Mouse (Mus musculus) limb, embryonic 11.5 days (tissue): ENCODE data around the gene Pld6. TPM values are rescaled to one million over a fixed set of nuclear protein-coding genes. Genes with fewer than 3 reads are reported as not detected.

Experiments used
- ATAC-seq: fragments of 200-750 bp; cut with Nextera tagmentation; 2 replicates; pipeline ENCODE4 v1.8.0; 2017; ENCODE audit warnings: low read depth; ENCODE audit not compliant: insufficient number of reproducible peaks, low FRiP score, low TSS enrichment
- DNase-seq: peaks from one replicate; pipeline ENCODE4 v3.0.0-alpha.2; 2015; ENCODE audit warnings: low spot score
- H3K27ac ChIP-seq: fragments of 300-500 bp; sonication (generic); replicated peaks from 2 replicates; pipeline ENCODE4 v1.5.1; 2014; ENCODE audit warnings: low read depth, mild to moderate bottlenecking, low read length
- H3K27me3 ChIP-seq: fragments of 300-500 bp; sonication (generic); 2 replicates; pipeline ENCODE4 v1.6.1; 2014; ENCODE audit warnings: mild to moderate bottlenecking, low read length, mixed read lengths; ENCODE audit not compliant: control insufficient read depth, insufficient read depth
- H3K36me3 ChIP-seq: fragments of 300-500 bp; sonication (generic); 2 replicates; pipeline ENCODE4 v1.6.1; 2014; ENCODE audit warnings: mild to moderate bottlenecking, low read length, moderate library complexity, mixed read lengths; ENCODE audit not compliant: control insufficient read depth, insufficient read depth
- H3K4me1 ChIP-seq: fragments of 300-500 bp; sonication (generic); 2 replicates; pipeline ENCODE4 v1.6.1; 2014; ENCODE audit warnings: low read length, mixed read lengths; ENCODE audit not compliant: control insufficient read depth, insufficient read depth
- H3K4me2 ChIP-seq: fragments of 300-500 bp; sonication (generic); 2 replicates; pipeline ENCODE4 v1.6.1; 2014; ENCODE audit warnings: low read depth, mild to moderate bottlenecking, moderate library complexity; ENCODE audit not compliant: severe bottlenecking
- H3K4me3 ChIP-seq: fragments of 300-500 bp; sonication (generic); 2 replicates; pipeline ENCODE4 v1.5.1; 2014; ENCODE audit warnings: low read depth, low read length
- H3K9ac ChIP-seq: fragments of 300-500 bp; sonication (generic); 2 replicates; pipeline ENCODE4 v1.6.1; 2014; ENCODE audit warnings: mild to moderate bottlenecking, low read length
- H3K9me3 ChIP-seq: fragments of 300-500 bp; sonication (generic); 2 replicates; pipeline ENCODE4 v1.6.1; 2016; ENCODE audit warnings: low read length; ENCODE audit not compliant: control insufficient read depth
- WGBS: fragments of 180-500 bp; shearing (Covaris S2); extraction: QIAGEN DNeasy Blood & Tissue Kit; methylation state at CpG from one replicate; pipeline ENCODE4 v1.1.7; 2014; 5-methylcytosine and 5-hydroxymethylcytosine counted together
- polyA plus RNA-seq: library from polyadenylated mRNA; unstranded; fragments of >200 nt; fragmentation: Nextera tagmentation; extraction: Ambion mirVana; gene quantifications from 2 replicates; pipeline ENCODE4 v1.2.1, GENCODE M21; 2014

Pld6 gene
- polyA plus RNA-seq, 1 experiment from 2014 or later, result 2.4 TPM

- H3K36me3 ChIP-seq, result peaks cover 24% of the 10 kb centered on the region; the same call in 1 of the 2 replicates
- WGBS, result 86% methylated on average over 2 of the region's 2 CpGs
Measured at GRCm38 (mm10) chr11:59772291-59772690, 15.2 kb downstream of the Pld6 start.

GRCm38 (mm10) chr11:59770753-59771152 lies 16.7 kb downstream of the Pld6 start:
- no peak overlapping the region for H3K27ac ChIP-seq
- no peak overlapping the region for H3K4me3 ChIP-seq
- no peaks in the 10 kb centered on the region for H3K9me3 ChIP-seq
- DNase-seq (no peak), ATAC-seq (no peak)
- WGBS, result 94% methylated on average over 7 of the region's 7 CpGs
- H3K4me2 ChIP-seq, result no peak overlapping the region
- no peak overlapping the region for H3K9ac ChIP-seq
- H3K4me1 ChIP-seq, result no peaks in the 10 kb centered on the region
- H3K36me3 ChIP-seq, result peaks cover 26% of the 10 kb centered on the region
- H3K27me3 ChIP-seq, result no peaks in the 10 kb centered on the region

More at GRCm38 (mm10) chr11:59772291-59772690, 15.2 kb downstream of the Pld6 start:
- H3K4me3 ChIP-seq, result no peak overlapping the region
- ATAC-seq, result no peak
- H3K9me3 ChIP-seq, result no peaks in the 10 kb centered on the region
- H3K27me3 ChIP-seq, result no peaks in the 10 kb centered on the region
- no peak for DNase-seq
- no peak overlapping the region for H3K27ac ChIP-seq
- no peak overlapping the region for H3K4me2 ChIP-seq
- H3K9ac ChIP-seq, result no peak overlapping the region
- no peaks in the 10 kb centered on the region for H3K4me1 ChIP-seq

GRCm38 (mm10) chr11:59769738-59770137 lies 17.7 kb downstream of the Pld6 start:
- Histone ChIP-seq H3K4me1 (no peaks in the 10 kb centered on the region), H3K27me3 (no peaks in the 10 kb centered on the region), H3K4me2 (no peak overlapping the region), H3K9ac (no peak overlapping the region), H3K36me3 (peaks cover 28% of the 10 kb centered on the region), H3K4me3 (no peak overlapping the region), H3K27ac (no peak overlapping the region), H3K9me3 (no peaks in the 10 kb centered on the region)
- ATAC-seq, result no peak
- WGBS, result 90% methylated on average over 6 of the region's 6 CpGs
- no peak for DNase-seq

GRCm38 (mm10) chr11:59769307-59769706 lies 18.1 kb downstream of the Pld6 start:
- H3K4me3 ChIP-seq, result no peak overlapping the region
- H3K9ac ChIP-seq, result no peak overlapping the region
- WGBS, result 98% methylated on average over 2 of the region's 2 CpGs
- no peak overlapping the region for H3K4me2 ChIP-seq
- H3K36me3 ChIP-seq, result peaks cover 28% of the 10 kb centered on the region
- H3K4me1 ChIP-seq, result no peaks in the 10 kb centered on the region
- DNase-seq (no peak), ATAC-seq (no peak)
- H3K27ac ChIP-seq, result no peak overlapping the region
- no peaks in the 10 kb centered on the region for H3K9me3 ChIP-seq
- H3K27me3 ChIP-seq, result no peaks in the 10 kb centered on the region

GRCm38 (mm10) chr11:59760796-59761195 lies 26.6 kb downstream of the Pld6 start:
- WGBS, result 93% methylated on average over 6 of the region's 6 CpGs
- Histone ChIP-seq H3K4me2 (no peak overlapping the region), H3K4me3 (no peak overlapping the region)

GRCm38 (mm10) chr11:59759626-59760025 lies 27.8 kb downstream of the Pld6 start:
- Histone ChIP-seq H3K4me1 (no peaks in the 10 kb centered on the region), H3K27ac (no peak overlapping the region), H3K9ac (no peak overlapping the region), H3K4me2 (no peak overlapping the region), H3K36me3 (peaks cover 21% of the 10 kb centered on the region), H3K9me3 (no peaks in the 10 kb centered on the region), H3K27me3 (no peaks in the 10 kb centered on the region), H3K4me3 (no peak overlapping the region)
- ATAC-seq (no peak), DNase-seq (no peak)
- WGBS, result 83% methylated on average over 2 of the region's 2 CpGs

More at GRCm38 (mm10) chr11:59760796-59761195, 26.6 kb downstream of the Pld6 start:
- Histone ChIP-seq H3K27me3 (no peaks in the 10 kb centered on the region), H3K9ac (no peak overlapping the region), H3K4me1 (no peaks in the 10 kb centered on the region), H3K27ac (no peak overlapping the region), H3K36me3 (peaks cover 21% of the 10 kb centered on the region), H3K9me3 (no peaks in the 10 kb centered on the region)
- DNase-seq (no peak), ATAC-seq (no peak)

GRCm38 (mm10) chr11:59759178-59759577 lies 28.3 kb downstream of the Pld6 start:
- H3K9me3 ChIP-seq, result no peaks in the 10 kb centered on the region
- no peak for DNase-seq
- H3K27ac ChIP-seq, result no peak overlapping the region
- no peak overlapping the region for H3K4me3 ChIP-seq
- no peak overlapping the region for H3K9ac ChIP-seq
- no peaks in the 10 kb centered on the region for H3K4me1 ChIP-seq
- 95% methylated on average over 4 of the region's 4 CpGs for WGBS
- H3K27me3 ChIP-seq, result no peaks in the 10 kb centered on the region
- no peak for ATAC-seq
- peaks cover 21% of the 10 kb centered on the region for H3K36me3 ChIP-seq
- H3K4me2 ChIP-seq, result no peak overlapping the region

GRCm38 (mm10) chr11:59758191-59758985 lies 29.1 kb downstream of the Pld6 start:
- no peak overlapping the region for H3K9ac ChIP-seq
- H3K9me3 ChIP-seq, result no peaks in the 10 kb centered on the region
- no peaks in the 10 kb centered on the region for H3K27me3 ChIP-seq
- no peak overlapping the region for H3K4me3 ChIP-seq
- H3K4me2 ChIP-seq, result no peak overlapping the region
- peaks cover 23% of the 10 kb centered on the region for H3K36me3 ChIP-seq
- no peak for ATAC-seq
- H3K4me1 ChIP-seq, result no peaks in the 10 kb centered on the region
- no peak overlapping the region for H3K27ac ChIP-seq
- no peak for DNase-seq
- WGBS, result 92% methylated on average over 9 of the region's 9 CpGs
